Mouse (Mus musculus): Measurements from ENCODE around the gene Psg22. TPM values are rescaled to one million over a fixed set of nuclear protein-coding genes. Genes with fewer than 3 reads are reported as not detected.

Gene Psg22
- polyA plus RNA-seq, 1 experiment from 2014 or later: not detected

Other genes with a start within 250 kb of the Psg22 start
- gene Psg26, start 233.9 kb upstream of the Psg22 start, polyA plus RNA-seq (2014; fragmentation: Nextera tagmentation; extraction: Ambion mirVana): not detected in 2 replicates
- gene Psg25, start 185.8 kb upstream of the Psg22 start, polyA plus RNA-seq (2014; fragmentation: Nextera tagmentation; extraction: Ambion mirVana): not detected in 2 replicates
- gene Psg27, start 150.8 kb upstream of the Psg22 start, polyA plus RNA-seq (2014; fragmentation: Nextera tagmentation; extraction: Ambion mirVana): not detected in 2 replicates
- gene Psg23, start 101.6 kb upstream of the Psg22 start, polyA plus RNA-seq (2014; fragmentation: Nextera tagmentation; extraction: Ambion mirVana): not detected in 2 replicates
- not detected in 2 replicates for gene Psg21, start 61.4 kb upstream of the Psg22 start, polyA plus RNA-seq (2014; fragmentation: Nextera tagmentation; extraction: Ambion mirVana)
- not detected in 2 replicates for gene Psg20, start 31.9 kb upstream of the Psg22 start, polyA plus RNA-seq (2014; fragmentation: Nextera tagmentation; extraction: Ambion mirVana)
- gene Psg19, start 80.4 kb downstream of the Psg22 start, polyA plus RNA-seq (2014; fragmentation: Nextera tagmentation; extraction: Ambion mirVana): not detected in 2 replicates
- 0.12 TPM in 1 of 2 replicates, not detected in the other for gene Psg17, start 103.5 kb downstream of the Psg22 start, polyA plus RNA-seq (2014; fragmentation: Nextera tagmentation; extraction: Ambion mirVana)
- gene Mill2, start 121.9 kb downstream of the Psg22 start, polyA plus RNA-seq (2014; fragmentation: Nextera tagmentation; extraction: Ambion mirVana): 0.39 and 0.50 TPM in 2 replicates
- gene Pglyrp1, start 153.2 kb downstream of the Psg22 start, polyA plus RNA-seq (2014; fragmentation: Nextera tagmentation; extraction: Ambion mirVana): 24.5 and 25.2 TPM in 2 replicates
- 23.9 and 24.0 TPM in 2 replicates for gene Ccdc61, start 192.3 kb downstream of the Psg22 start, polyA plus RNA-seq (2014; fragmentation: Nextera tagmentation; extraction: Ambion mirVana)
- gene Nova2, start 207.8 kb downstream of the Psg22 start, polyA plus RNA-seq (2014; fragmentation: Nextera tagmentation; extraction: Ambion mirVana): 15.4 and 16.3 TPM in 2 replicates

Data from hindbrain, embryonic 14.5 days (tissue).